Mouse (Mus musculus) intestine, embryonic 16.5 days (tissue): ENCODE measurements around the gene Ubl5. TPM values are rescaled to one million over a fixed set of nuclear protein-coding genes. Genes with fewer than 3 reads are reported as not detected.

Experiments
- ATAC-seq: fragments of 200-750 bp; cut with Nextera tagmentation; 2 replicates; pipeline ENCODE4 v1.8.0; 2017; ENCODE audit warnings: moderate TSS enrichment, moderate library complexity
- H3K27ac ChIP-seq: fragments of 300-500 bp; sonication (generic); 2 replicates; pipeline ENCODE4 v1.5.1; 2014; ENCODE audit warnings: mild to moderate bottlenecking, low read length
- H3K27me3 ChIP-seq: fragments of 300-500 bp; sonication (generic); replicated peaks from 2 replicates; pipeline ENCODE4 v1.6.1; 2014; ENCODE audit warnings: low read length, control low read depth, mixed read lengths; ENCODE audit not compliant: control insufficient read depth, insufficient read depth
- H3K36me3 ChIP-seq: fragments of 300-500 bp; sonication (generic); 2 replicates; pipeline ENCODE4 v1.6.1; 2014; ENCODE audit warnings: low read length, control low read depth; ENCODE audit not compliant: control insufficient read depth, insufficient read depth
- H3K4me1 ChIP-seq: fragments of 300-500 bp; sonication (generic); 2 replicates; pipeline ENCODE4 v1.6.1; 2014; ENCODE audit warnings: low read length, control low read depth, mixed read lengths; ENCODE audit not compliant: control insufficient read depth, insufficient read depth
- H3K4me2 ChIP-seq: fragments of 300-500 bp; sonication (generic); 2 replicates; pipeline ENCODE4 v1.6.1; 2014; ENCODE audit warnings: low read depth, low read length, control low read depth
- H3K4me3 ChIP-seq: fragments of 300-500 bp; sonication (generic); 2 replicates; pipeline ENCODE4 v1.5.1; 2014; ENCODE audit warnings: mild to moderate bottlenecking, low read length
- H3K9ac ChIP-seq: fragments of 300-500 bp; sonication (generic); 2 replicates; pipeline ENCODE4 v1.6.1; 2014; ENCODE audit warnings: low read depth, low read length
- H3K9me3 ChIP-seq: fragments of 300-500 bp; sonication (generic); 2 replicates; pipeline ENCODE4 v1.6.1; 2016; ENCODE audit warnings: low read length, control low read depth; ENCODE audit not compliant: control insufficient read depth
- WGBS: fragments of 180-500 bp; shearing (Covaris S2); extraction: QIAGEN DNeasy Blood & Tissue Kit; methylation state at CpG from one replicate; pipeline ENCODE4 v1.1.7; 2014; 5-methylcytosine and 5-hydroxymethylcytosine counted together
- polyA plus RNA-seq: library from polyadenylated mRNA; unstranded; fragments of >200 nt; fragmentation: Nextera tagmentation; extraction: Ambion mirVana; gene quantifications from 2 replicates; pipeline ENCODE4 v1.2.1, GENCODE M21; 2015

The Ubl5 gene
- polyA plus RNA-seq, 1 experiment from 2014 or later = 356 TPM

DNA sequence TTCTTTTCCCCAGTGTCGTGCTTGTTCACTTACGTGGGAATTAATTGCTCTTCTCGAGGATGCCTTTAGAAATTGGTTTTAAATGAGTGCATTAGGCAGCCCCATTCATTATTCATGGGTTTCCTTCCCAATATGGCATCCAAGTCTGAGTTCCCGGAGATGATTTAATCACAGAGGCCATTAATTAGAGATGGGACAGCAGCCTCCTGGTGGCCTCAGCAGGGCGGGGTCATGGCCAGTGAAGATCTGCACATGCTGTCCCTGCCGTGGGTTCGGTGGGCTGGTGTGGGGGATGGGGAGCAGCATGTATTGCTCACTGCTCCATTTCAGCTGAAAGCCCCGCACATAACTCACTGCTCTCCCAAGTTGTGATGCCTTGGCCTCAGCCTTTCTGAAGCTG is 23.2 kb downstream of the Ubl5 start:
- H3K36me3 ChIP-seq = peaks cover 12% of the 10 kb centered on the region
- no peak overlapping the region for H3K4me2 ChIP-seq
- H3K9me3 ChIP-seq = no peaks in the 10 kb centered on the region
- no peaks in the 10 kb centered on the region; the same call in 1 of the 2 replicates for H3K4me1 ChIP-seq
- 41% methylated on average over 8 of the region's 8 CpGs for WGBS
- H3K27ac ChIP-seq = no peak overlapping the region
- H3K4me3 ChIP-seq = no peak overlapping the region
- H3K27me3 ChIP-seq = no peaks in the 10 kb centered on the region
- no peak overlapping the region for H3K9ac ChIP-seq
- ATAC-seq = no peak

DNA sequence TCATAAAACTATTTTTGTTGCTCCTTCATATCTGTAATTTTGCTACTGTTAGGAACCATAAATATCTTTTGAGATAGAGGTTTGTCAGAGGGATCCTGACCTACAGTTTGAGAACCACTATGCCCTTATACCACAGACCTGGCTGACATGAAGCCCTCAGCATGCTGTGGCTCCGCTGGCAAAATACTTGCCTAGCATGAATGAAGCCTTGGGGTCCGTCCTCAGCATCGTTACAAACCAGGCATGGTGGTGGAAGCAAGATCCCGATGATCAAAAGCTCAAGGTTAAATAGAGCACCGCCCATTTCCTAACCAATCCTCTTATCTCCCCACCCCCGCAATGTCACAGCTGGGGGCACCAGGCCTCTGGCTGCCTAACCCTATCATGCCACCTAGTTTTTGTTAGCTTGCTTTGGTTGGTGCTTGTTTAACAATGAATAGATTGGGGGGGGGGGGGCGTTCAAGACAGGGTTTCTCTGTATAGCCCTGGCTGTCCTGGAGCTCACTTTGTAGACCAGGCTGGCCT is 23.9 kb downstream of the Ubl5 start:
- Histone ChIP-seq H3K4me2 (no peak overlapping the region), H3K27ac (no peak overlapping the region), H3K27me3 (no peaks in the 10 kb centered on the region), H3K4me1 (no peaks in the 10 kb centered on the region; the same call in 1 of the 2 replicates), H3K36me3 (peaks cover 9% of the 10 kb centered on the region), H3K9me3 (no peaks in the 10 kb centered on the region), H3K4me3 (no peak overlapping the region), H3K9ac (no peak overlapping the region)
- WGBS = 14% methylated on average over 7 of the region's 7 CpGs
- ATAC-seq = no peak

DNA sequence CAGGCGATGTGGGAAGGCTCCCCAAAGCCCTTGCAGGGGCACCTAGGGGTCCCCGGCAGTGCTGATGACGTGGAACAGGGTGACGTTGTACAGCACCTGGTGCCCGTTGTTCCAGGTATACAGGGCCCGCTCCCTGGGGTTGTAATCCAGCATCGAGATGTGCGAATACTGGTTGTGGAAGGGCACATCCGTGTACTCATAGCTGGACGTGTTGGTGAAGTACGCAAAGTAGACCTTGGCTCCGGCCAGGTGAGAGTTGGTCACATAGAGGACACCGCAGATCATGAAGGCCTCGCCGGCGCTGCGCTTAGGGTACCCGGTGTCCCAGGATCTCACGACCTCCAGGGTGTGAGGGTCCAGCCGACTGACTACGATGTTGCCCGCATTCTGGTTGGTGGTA is 25.4 kb downstream of the Ubl5 start:
- H3K4me1 ChIP-seq = no peaks in the 10 kb centered on the region; the same call in 1 of the 2 replicates
- no peak overlapping the region for H3K4me3 ChIP-seq
- H3K4me2 ChIP-seq = no peak overlapping the region
- H3K27me3 ChIP-seq = no peaks in the 10 kb centered on the region
- no peak overlapping the region for H3K27ac ChIP-seq
- ATAC-seq = no peak
- no peaks in the 10 kb centered on the region for H3K9me3 ChIP-seq
- no peak overlapping the region for H3K9ac ChIP-seq
- H3K36me3 ChIP-seq = peaks cover 5% of the 10 kb centered on the region; the same call in 1 of the 2 replicates
- 93% methylated on average over 22 of the region's 22 CpGs for WGBS

DNA sequence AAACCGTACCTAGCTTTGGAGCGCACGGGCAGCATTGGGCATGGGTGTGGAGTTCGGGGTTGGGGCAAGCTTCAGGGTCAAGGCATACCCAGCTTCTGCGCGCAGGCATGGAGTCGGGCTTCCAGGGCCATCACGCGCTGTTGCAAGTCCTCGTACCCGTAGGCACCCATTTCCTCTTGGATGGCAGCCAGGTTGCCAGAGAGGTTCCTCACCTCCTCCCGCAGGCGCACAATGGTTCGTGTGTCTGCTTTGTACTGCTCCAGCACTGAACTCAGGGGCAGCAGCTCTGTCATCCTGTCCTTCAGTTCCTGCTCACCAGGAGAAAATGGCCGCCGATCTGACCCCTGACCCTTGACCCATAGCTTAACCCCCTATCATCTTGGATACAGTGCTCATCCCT is 29.4 kb downstream of the Ubl5 start:
- H3K27ac ChIP-seq = no peak overlapping the region
- H3K9me3 ChIP-seq = no peaks in the 10 kb centered on the region
- H3K27me3 ChIP-seq = no peaks in the 10 kb centered on the region
- ATAC-seq = no peak
- WGBS = 72% methylated on average over 16 of the region's 16 CpGs
- H3K4me2 ChIP-seq = no peak overlapping the region
- H3K4me1 ChIP-seq = no peaks in the 10 kb centered on the region
- no peak overlapping the region for H3K9ac ChIP-seq
- no peak overlapping the region for H3K4me3 ChIP-seq
- no peaks in the 10 kb centered on the region for H3K36me3 ChIP-seq

DNA sequence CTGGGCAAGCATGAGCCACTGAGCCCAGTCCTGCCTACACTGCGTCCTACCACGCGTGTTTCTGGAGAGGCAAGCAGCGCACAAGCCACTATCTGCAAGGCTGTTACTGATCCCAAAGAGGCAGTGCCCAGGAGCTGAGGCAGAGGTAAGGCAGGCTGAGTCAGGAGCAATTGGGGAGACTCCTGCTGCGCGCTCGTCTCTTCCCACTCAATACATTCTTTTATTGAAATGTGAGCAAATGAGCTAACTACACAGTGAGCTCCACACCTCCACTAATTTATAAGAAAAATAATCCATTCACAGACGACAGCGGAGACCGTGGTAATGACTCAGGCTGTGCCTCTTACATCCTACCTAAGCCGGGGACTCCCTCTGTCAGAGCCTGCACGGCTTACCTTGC is 35.2 kb downstream of the Ubl5 start:
- Histone ChIP-seq H3K4me1 (no peaks in the 10 kb centered on the region), H3K4me2 (no peak overlapping the region), H3K27ac (no peak overlapping the region), H3K9me3 (no peaks in the 10 kb centered on the region), H3K9ac (no peak overlapping the region), H3K4me3 (no peak overlapping the region), H3K27me3 (no peaks in the 10 kb centered on the region), H3K36me3 (no peaks in the 10 kb centered on the region)
- ATAC-seq = no peak
- 93% methylated on average over 12 of the region's 12 CpGs for WGBS

DNA sequence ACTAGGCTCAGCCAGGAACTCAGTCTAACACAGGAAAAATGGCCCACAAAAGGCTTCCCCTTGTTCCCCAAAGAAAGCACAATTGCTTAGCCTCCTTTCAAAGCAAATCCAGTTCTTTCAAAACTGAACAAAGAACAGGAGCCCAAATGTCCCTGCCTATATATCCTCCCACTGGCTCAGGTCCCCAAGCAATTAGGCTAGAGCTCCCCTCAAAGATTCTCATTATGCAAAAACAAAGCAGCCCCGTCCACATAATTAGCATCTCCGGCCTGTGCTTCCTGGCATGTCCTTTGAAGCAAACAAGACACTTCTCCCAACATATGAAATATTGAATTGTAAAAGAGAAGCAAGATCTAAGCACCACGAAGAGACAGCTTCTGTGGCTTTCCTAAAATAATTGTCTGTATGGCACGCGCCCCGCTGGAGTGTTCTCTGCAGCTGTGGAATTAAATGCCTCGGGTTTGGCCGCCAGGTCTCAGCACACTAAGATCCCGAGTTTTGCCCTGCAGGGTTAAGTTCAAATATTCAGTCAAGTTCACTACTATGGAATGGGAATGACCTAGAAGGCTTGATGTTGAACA is 37.8 kb downstream of the Ubl5 start:
- Histone ChIP-seq H3K4me1 (no peaks in the 10 kb centered on the region), H3K4me3 (no peak overlapping the region), H3K27ac (no peak overlapping the region), H3K27me3 (no peaks in the 10 kb centered on the region), H3K9me3 (no peaks in the 10 kb centered on the region), H3K36me3 (no peaks in the 10 kb centered on the region), H3K4me2 (no peak overlapping the region), H3K9ac (no peak overlapping the region)
- 74% methylated on average over 9 of the region's 9 CpGs for WGBS
- ATAC-seq = no peak

DNA sequence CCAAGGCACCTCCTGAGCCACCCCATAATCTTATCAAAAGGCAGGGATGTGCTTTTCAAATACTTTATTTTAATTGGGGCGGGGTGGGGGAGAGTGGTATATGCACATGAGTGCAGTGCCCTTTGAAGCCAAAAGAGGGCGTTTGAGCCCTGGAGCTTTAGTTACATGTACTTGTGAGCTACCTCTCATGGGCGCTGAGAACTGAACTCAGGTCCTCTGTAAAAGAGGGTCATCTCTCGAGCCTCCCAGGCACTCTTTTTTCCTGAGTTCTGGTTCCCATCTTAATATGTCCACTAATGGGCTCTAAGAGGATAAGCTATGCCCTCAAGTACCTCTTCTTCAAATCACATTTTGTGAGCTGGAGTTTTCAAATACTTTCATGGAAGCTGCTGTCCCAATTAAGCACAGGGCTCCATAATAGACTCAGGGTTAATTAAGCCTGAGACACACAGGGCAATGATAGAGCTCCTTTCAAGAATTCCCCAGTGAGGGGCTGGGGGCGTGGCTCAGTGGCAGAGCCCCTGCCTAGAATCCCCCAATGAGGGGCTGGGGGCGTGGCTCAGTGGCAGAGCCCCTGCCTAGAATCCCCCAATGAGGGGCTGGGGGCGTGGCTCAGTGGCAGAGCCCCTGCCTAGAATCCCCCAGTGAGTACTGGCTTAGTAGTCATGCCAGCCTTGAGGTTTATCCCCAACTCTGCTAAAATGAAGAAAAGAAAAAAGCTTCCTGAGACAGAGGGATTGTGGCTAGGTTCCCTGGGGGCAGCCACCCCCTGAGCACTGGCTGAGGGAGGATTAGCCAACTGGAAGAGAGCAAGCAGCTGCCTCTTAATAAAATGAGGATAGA is 39.1 kb downstream of the Ubl5 start:
- no peaks in the 10 kb centered on the region for H3K27me3 ChIP-seq
- 56% methylated on average over 6 of the region's 7 CpGs for WGBS

DNA sequence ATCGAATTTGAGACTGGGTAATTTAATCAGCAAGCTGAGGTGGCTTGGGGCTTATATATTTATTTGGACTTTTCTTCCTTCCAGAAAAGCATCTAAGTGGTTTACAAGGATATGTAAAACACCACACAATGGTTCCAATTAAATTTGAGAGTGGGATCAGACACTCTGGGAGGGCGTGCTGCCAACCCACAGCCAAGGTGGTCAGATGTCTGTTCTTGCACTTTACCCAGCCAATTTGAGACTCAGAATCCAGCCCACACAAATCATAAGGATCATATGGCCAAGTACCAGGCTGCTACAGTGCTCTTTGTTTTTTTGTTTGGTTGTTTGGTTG is 39.7 kb downstream of the Ubl5 start:
- H3K36me3 ChIP-seq = no peaks in the 10 kb centered on the region
- no peak overlapping the region for H3K27ac ChIP-seq
- WGBS = 63% methylated on average over 2 of the region's 2 CpGs
- no peaks in the 10 kb centered on the region for H3K9me3 ChIP-seq
- no peak overlapping the region for H3K4me2 ChIP-seq
- H3K4me3 ChIP-seq = no peak overlapping the region
- H3K9ac ChIP-seq = no peak overlapping the region
- no peaks in the 10 kb centered on the region for H3K27me3 ChIP-seq
- H3K4me1 ChIP-seq = no peaks in the 10 kb centered on the region
- ATAC-seq = no peak

More for the DNA sequence above, 39.1 kb downstream of the Ubl5 start:
- Histone ChIP-seq H3K36me3 (no peaks in the 10 kb centered on the region), H3K9ac (no peak overlapping the region), H3K27ac (no peak overlapping the region), H3K4me1 (no peaks in the 10 kb centered on the region), H3K9me3 (no peaks in the 10 kb centered on the region), H3K4me3 (no peak overlapping the region), H3K4me2 (no peak overlapping the region)
- no peak for ATAC-seq

DNA sequence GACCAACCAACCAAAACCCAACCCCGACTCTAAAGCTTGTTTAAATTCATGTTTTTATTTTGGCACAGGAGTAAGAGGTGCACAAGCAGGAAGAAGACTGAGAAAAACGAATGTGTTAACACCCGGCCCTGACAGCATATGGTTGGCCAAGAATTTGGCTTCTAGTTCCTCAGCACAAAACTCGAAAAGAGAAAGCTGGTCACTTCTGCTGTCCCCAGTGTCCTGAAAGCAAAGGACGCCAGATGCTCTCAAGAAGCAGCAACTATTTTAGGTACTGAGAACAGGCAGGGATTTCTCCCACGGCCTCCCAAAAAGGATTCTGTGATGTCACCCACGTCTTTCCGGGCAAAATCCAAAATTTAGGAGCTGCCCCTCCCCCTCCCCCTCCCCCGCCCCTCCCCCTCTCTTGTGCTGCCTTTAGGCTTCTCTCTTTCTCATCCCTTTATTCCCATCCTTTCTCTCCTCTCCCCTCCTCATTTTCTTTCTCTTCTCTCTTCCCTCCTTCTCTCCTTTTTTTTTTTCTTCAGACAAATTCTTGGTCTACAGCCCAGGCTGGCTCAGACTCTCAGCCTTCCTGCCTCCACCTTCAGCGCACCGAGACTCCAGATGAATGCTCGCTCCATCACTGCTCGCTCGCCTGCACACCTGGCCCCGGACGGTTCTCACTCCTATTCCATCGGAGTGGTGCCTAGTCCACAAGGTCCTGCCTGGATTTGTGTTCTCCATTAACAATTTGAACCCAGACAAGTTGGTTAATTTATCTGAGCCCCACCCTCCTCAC is 42.6 kb downstream of the Ubl5 start:
- no peaks in the 10 kb centered on the region for H3K27me3 ChIP-seq
- H3K4me3 ChIP-seq = no peak overlapping the region
- H3K9ac ChIP-seq = no peak overlapping the region
- no peak overlapping the region for H3K4me2 ChIP-seq
- ATAC-seq = no peak
- H3K4me1 ChIP-seq = no peaks in the 10 kb centered on the region; the same call in 1 of the 2 replicates
- no peak overlapping the region for H3K27ac ChIP-seq
- H3K9me3 ChIP-seq = no peaks in the 10 kb centered on the region
- WGBS = 54% methylated on average over 17 of the region's 17 CpGs
- no peaks in the 10 kb centered on the region for H3K36me3 ChIP-seq
